In genomic region chr3:98016901-98017591, GRCm38 (mm10) we compare ENCODE assay signal across 9 mouse cellular contexts. TPM values are rescaled to one million over a fixed set of nuclear protein-coding genes. Genes with fewer than 3 reads are reported as not detected.
DNase-seq lines count a peak whose midpoint lies in the region; ATAC-seq lines count a peak whose summit lies in the region.
"Had no signal": no experiment of that assay in that cellular context is flagged by ENCODE, and none has a peak within 500 bp of the region (broad histone marks: within the 10 kb centered on the region; RNA-seq: fewer than 3 reads in every experiment).

No protein-coding gene starts in this region.

- no peak overlapping the region for H3K9ac ChIP-seq in limb, embryonic 11.5 days (ENCODE audit: low read length)
- no peak overlapping the region for H3K9ac ChIP-seq in neural tube, embryonic 15.5 days (replicated peaks)

- WGBS in limb, embryonic 11.5 days, result 49% methylated on average over 5 of the region's 5 CpGs
- WGBS in limb, embryonic 10.5 days, result 77% methylated on average over 5 of the region's 5 CpGs
- 77% methylated on average over 5 of the region's 5 CpGs for WGBS in neural tube, embryonic 15.5 days

- no peaks in the 10 kb centered on the region for H3K27me3 ChIP-seq in limb, embryonic 11.5 days (ENCODE audit: control insufficient read depth, insufficient read depth, low read length)
- H3K27me3 ChIP-seq in limb, embryonic 10.5 days (ENCODE audit: low read depth, poor library complexity, severe bottlenecking), result 0 out of 2 replicates have a peak, but pooled peaks cover 3% of the 10 kb centered on the region
- H3K27me3 ChIP-seq in neural tube, embryonic 15.5 days (replicated peaks), result no peaks in the 10 kb centered on the region

- H3K9me3 ChIP-seq in limb, embryonic 11.5 days (ENCODE audit: control insufficient read depth, low read length), result no peaks in the 10 kb centered on the region
- H3K9me3 ChIP-seq in limb, embryonic 10.5 days (replicated peaks), result no peaks in the 10 kb centered on the region
- no peaks in the 10 kb centered on the region for H3K9me3 ChIP-seq in neural tube, embryonic 15.5 days (replicated peaks)

- H3K4me1 ChIP-seq in limb, embryonic 11.5 days (ENCODE audit: control insufficient read depth, insufficient read depth, low read length), result peaks cover 25% of the 10 kb centered on the region
- H3K4me1 ChIP-seq in limb, embryonic 10.5 days, result peaks cover 78% of the 10 kb centered on the region
- H3K4me1 ChIP-seq in neural tube, embryonic 15.5 days, result peaks cover 39% of the 10 kb centered on the region

- H3K27ac ChIP-seq in limb, embryonic 11.5 days (replicated peaks; ENCODE audit: low read depth, low read length), result no peak overlapping the region
- no peak overlapping the region for H3K27ac ChIP-seq in limb, embryonic 10.5 days
- H3K27ac ChIP-seq in neural tube, embryonic 15.5 days (replicated peaks), result no peak overlapping the region

- no peaks in the 10 kb centered on the region for H3K36me3 ChIP-seq in limb, embryonic 11.5 days (ENCODE audit: control insufficient read depth, insufficient read depth, low read length)
- no peaks in the 10 kb centered on the region for H3K36me3 ChIP-seq in limb, embryonic 10.5 days
- H3K36me3 ChIP-seq in neural tube, embryonic 15.5 days, result no peaks in the 10 kb centered on the region

- no peak for ATAC-seq in limb, embryonic 11.5 days (ENCODE audit: insufficient number of reproducible peaks, low FRiP score, low TSS enrichment, low read depth)
- ATAC-seq in neural tube, embryonic 15.5 days (ENCODE audit: low FRiP score), result no peak

- H3K4me2 ChIP-seq in limb, embryonic 11.5 days (ENCODE audit: low read depth, severe bottlenecking), result peak overlapping the region; percentile 13; the same call in 1 of the 2 replicates
- peak overlapping the region; percentile 94 for H3K4me2 ChIP-seq in neural tube, embryonic 15.5 days

- H3K4me3 ChIP-seq in limb, embryonic 11.5 days (ENCODE audit: low read depth, low read length), result no peak overlapping the region
- H3K4me3 ChIP-seq in limb, embryonic 10.5 days, result no peak overlapping the region
- no peak overlapping the region for H3K4me3 ChIP-seq in neural tube, embryonic 15.5 days (replicated peaks)

- peak; percentile 55 to 85 for DNase-seq in adrenal gland, adult (ENCODE audit: inconsistent age in 2 of 2, low spot score in 1 of 2)
- no peak for DNase-seq in adrenal gland, postnatal 4 days (ENCODE audit: low spot score in 2 of 2)
- DNase-seq in limb, embryonic 11.5 days (ENCODE audit: low spot score), result no peak
- DNase-seq in limb, embryonic 10.5 days (ENCODE audit: low spot score), result no peak
- peak; percentile 27 for DNase-seq in kidney, postnatal 10 days
- DNase-seq in right cerebral cortex, adult 18-20 months, result no peak
- DNase-seq in cerebellum, adult 11 months, result no peak
- DNase-seq: spleen, adult 18-20 months had no signal

RNA-seq across cellular contexts. Expression of gene Notch2, which starts 3.7 kb away (rescaled TPM):
- 10 to 100 TPM; 73.9 to 80.1 TPM for total RNA-seq in adrenal gland, postnatal 4 days (2021)
- polyA plus RNA-seq in limb, embryonic 11.5 days (2014; fragmentation: Nextera tagmentation; extraction: Ambion mirVana), result 33.4 and 35.1 TPM in 2 replicates
- 22.7 and 29.6 TPM in 2 replicates for polyA plus RNA-seq in limb, embryonic 10.5 days (2016; fragmentation: Nextera tagmentation; extraction: Ambion mirVana)
- 9.0 and 11.3 TPM in 2 replicates for polyA plus RNA-seq in neural tube, embryonic 15.5 days (2015; fragmentation: Nextera tagmentation; extraction: Ambion mirVana)

Comparison
In these comparisons a context has a peak if more than half of its experiments do, and no peak if none do; other contexts are left out.
1. DNase-seq: peak in adrenal gland, adult (2 of 2) and kidney, postnatal 10 days (single experiment); none in adrenal gland, postnatal 4 days (0 of 2), limb, embryonic 11.5 days (single experiment), limb, embryonic 10.5 days (single experiment), right cerebral cortex, adult 18-20 months (single experiment) and cerebellum, adult 11 months (single experiment).